Mouse (Mus musculus) fibroblast of lung, adult 2 months (primary cell): ENCODE measurements around the gene Adcy9.
"Not testable (repeated sequence)": the region's sequence is repeated elsewhere in the genome, so short reads cannot be mapped to it uniquely, and the experiment has no call there.

ENCODE experiments used
- DNase-seq: peaks from one replicate; pipeline ENCODE4 v3.0.0-alpha.2; 2011; ENCODE audit warnings: low read depth

The Adcy9 gene

GRCm38 (mm10) chr16:4381487-4381886, 38.8 kb downstream of the Adcy9 start:
- no peak for DNase-seq

- no peak for DNase-seq
Observed at GRCm38 (mm10) chr16:4378788-4379187, 41.5 kb downstream of the Adcy9 start.

GRCm38 (mm10) chr16:4377556-4377955, 42.7 kb downstream of the Adcy9 start:
- no peak for DNase-seq

GRCm38 (mm10) chr16:4374780-4375380, 45.4 kb downstream of the Adcy9 start:
- DNase-seq, result peak; percentile 87

- DNase-seq, result no peak
Observed at GRCm38 (mm10) chr16:4374270-4374669, 46.0 kb downstream of the Adcy9 start.

GRCm38 (mm10) chr16:4371039-4371438, 49.3 kb downstream of the Adcy9 start:
- no peak for DNase-seq

- peak; percentile 72 for DNase-seq
Observed at GRCm38 (mm10) chr16:4370141-4370541, 50.2 kb downstream of the Adcy9 start.

GRCm38 (mm10) chr16:4367930-4368329, 52.4 kb downstream of the Adcy9 start:
- no peak for DNase-seq

- DNase-seq, result no peak
Observed at GRCm38 (mm10) chr16:4367291-4367690, 53.0 kb downstream of the Adcy9 start.

GRCm38 (mm10) chr16:4366671-4367070, 53.6 kb downstream of the Adcy9 start:
- no peak for DNase-seq

- DNase-seq, result no peak
Observed at GRCm38 (mm10) chr16:4363341-4364116, 56.8 kb downstream of the Adcy9 start.

- DNase-seq, result no peak
Observed at GRCm38 (mm10) chr16:4355260-4356043, 64.8 kb downstream of the Adcy9 start.

GRCm38 (mm10) chr16:4342579-4342978, 77.7 kb downstream of the Adcy9 start:
- DNase-seq, result no peak

- DNase-seq, result no peak
Observed at GRCm38 (mm10) chr16:4341316-4342062, 78.8 kb downstream of the Adcy9 start.

- not testable (repeated sequence) for DNase-seq
Observed at GRCm38 (mm10) chr16:4339216-4339615, 81.1 kb downstream of the Adcy9 start.

- DNase-seq, result no peak
Observed at GRCm38 (mm10) chr16:4337269-4337668, 83.0 kb downstream of the Adcy9 start.

- DNase-seq, result no peak
Observed at GRCm38 (mm10) chr16:4333788-4334187, 86.5 kb downstream of the Adcy9 start.

- DNase-seq, result no peak
Observed at GRCm38 (mm10) chr16:4333371-4333770, 86.9 kb downstream of the Adcy9 start.

GRCm38 (mm10) chr16:4327081-4327480, 93.2 kb downstream of the Adcy9 start:
- DNase-seq, result no peak

- no peak for DNase-seq
Observed at GRCm38 (mm10) chr16:4325801-4326200, 94.5 kb downstream of the Adcy9 start.

GRCm38 (mm10) chr16:4324967-4325366, 95.3 kb downstream of the Adcy9 start:
- DNase-seq, result no peak

- peak; percentile 10 for DNase-seq
Observed at GRCm38 (mm10) chr16:4320856-4321255, 99.4 kb downstream of the Adcy9 start.
